Mouse (Mus musculus): ENCODE data around the gene Cldn7. TPM values are rescaled to one million over a fixed set of nuclear protein-coding genes. Genes with fewer than 3 reads are reported as not detected.

Gene Cldn7
- polyA plus RNA-seq, 1 experiment from 2014 or later, result 0.40 TPM

DNA sequence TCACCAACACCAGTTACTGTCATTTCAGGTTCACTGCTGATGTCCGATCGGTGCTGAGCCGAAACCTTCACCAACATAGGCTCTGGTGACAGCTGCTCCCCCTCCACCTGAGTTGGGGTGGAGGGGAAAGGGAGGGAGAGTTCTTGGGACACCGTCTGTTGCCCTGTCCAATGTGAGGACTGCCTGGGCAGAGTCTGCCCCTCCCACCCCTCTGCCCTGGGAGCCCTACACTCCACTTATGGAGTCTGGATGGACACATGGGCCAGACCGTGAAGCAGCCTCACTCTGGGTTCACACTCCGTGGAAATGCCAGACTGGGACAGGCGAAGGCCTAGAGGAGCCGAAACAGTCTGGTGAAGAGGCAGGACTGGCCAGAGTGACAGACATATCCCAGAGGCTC lies 25.4 kb downstream of the Cldn7 start:
- Histone ChIP-seq H3K27me3 (ENCODE audit: control insufficient read depth, insufficient read depth, low read depth, low read length) (no peaks in the 10 kb centered on the region), H3K9me3 (replicated peaks; ENCODE audit: control insufficient read depth, low read length, poor library complexity, severe bottlenecking) (no peaks in the 10 kb centered on the region), H3K9ac (ENCODE audit: low read depth, low read length) (no peak overlapping the region), H3K4me3 (ENCODE audit: low read depth, low read length) (no peak overlapping the region), H3K27ac (ENCODE audit: low read length) (no peak overlapping the region), H3K4me2 (ENCODE audit: low read length) (no peak overlapping the region), H3K4me1 (ENCODE audit: control insufficient read depth, insufficient read depth, low read length) (peaks cover 19% of the 10 kb centered on the region), H3K36me3 (ENCODE audit: control insufficient read depth, insufficient read depth, low read length) (peaks cover 33% of the 10 kb centered on the region)
- ATAC-seq, result no peak
- 87% methylated on average over 8 of the region's 8 CpGs for WGBS

DNA sequence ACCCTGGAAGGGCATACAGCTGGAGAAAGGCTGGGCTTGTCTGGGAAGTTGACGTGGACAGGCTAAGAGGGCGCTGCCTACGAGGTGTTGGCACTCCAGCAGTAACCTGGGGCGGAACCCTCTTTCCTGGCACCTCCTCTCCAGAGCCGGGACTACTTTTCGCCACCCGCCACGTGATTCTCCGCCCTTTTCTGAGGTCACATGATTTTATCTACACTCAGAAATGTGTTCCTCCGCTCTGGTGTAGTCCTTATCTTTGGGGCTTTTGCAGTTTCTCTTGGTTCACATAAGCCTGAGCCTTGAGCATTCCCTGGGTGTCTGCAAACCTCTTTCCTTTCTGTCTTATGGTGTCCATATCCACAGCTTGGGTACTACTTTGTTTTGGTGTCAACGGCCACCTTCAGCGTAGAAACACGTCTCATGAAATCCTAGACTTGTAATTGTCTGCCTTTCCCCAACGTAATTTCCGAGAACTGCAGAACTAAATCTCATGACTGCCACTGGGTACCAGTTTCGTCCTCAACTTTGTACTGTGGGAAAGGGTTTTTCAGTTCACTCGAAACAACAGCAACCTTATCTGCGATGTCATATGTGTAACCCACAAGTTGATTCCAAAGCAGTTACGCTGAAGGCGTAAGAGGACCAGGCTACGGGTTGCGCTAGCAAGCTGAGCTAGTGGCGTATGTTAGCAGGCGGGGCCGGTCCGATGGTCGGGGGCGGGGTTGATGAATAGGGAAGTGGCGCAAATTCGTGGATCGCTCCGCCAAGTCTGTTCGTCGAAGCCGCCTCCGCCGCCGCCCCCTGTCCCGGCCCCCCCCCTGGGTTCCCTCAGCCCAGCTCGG lies 26.5 kb downstream of the Cldn7 start, which contains the start of gene Gabarap:
Gabarap (plus strand) TSS at position 294 of the 842 bp plus-strand sequence.
- H3K4me2 ChIP-seq (ENCODE audit: low read length), result peak within 1 kb of the TSS; percentile 60
- peaks cover 19% of the 10 kb centered on the region for H3K4me1 ChIP-seq (ENCODE audit: control insufficient read depth, insufficient read depth, low read length)
- WGBS, result under 1% methylated on average over 40 of the region's 40 CpGs
- peak; percentile 70 for ATAC-seq
- H3K27me3 ChIP-seq (ENCODE audit: control insufficient read depth, insufficient read depth, low read depth, low read length), result no peaks in the 10 kb centered on the region
- no peaks in the 10 kb centered on the region for H3K9me3 ChIP-seq (replicated peaks; ENCODE audit: control insufficient read depth, low read length, poor library complexity, severe bottlenecking)
- H3K4me3 ChIP-seq (ENCODE audit: low read depth, low read length), result peak within 1 kb of the TSS; percentile 54
- H3K27ac ChIP-seq (ENCODE audit: low read length), result peak within 1 kb of the TSS; percentile 83
- H3K9ac ChIP-seq (ENCODE audit: low read depth, low read length), result peak within 1 kb of the TSS; percentile 72
- peaks cover 29% of the 10 kb centered on the region for H3K36me3 ChIP-seq (ENCODE audit: control insufficient read depth, insufficient read depth, low read length)

DNA sequence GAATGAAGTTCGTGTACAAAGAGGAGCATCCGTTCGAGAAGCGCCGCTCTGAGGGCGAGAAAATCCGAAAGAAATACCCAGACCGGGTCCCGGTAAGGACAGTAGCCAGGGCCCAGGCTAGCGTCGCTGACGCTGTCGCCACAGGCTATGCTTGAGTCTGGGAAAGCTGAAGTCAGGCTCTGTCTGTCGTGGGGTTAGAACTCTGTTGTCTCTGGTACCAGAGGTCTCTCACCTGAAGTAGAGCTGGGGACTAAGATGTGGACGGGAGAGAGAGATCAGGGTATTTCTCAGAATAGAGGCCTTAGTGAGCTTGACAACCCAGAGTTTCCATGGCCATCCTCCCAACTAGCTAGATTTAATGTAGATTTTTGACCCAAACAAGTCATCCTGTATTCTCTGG lies 27.1 kb downstream of the Cldn7 start:
- Histone ChIP-seq H3K27ac (ENCODE audit: low read length) (peak overlapping the region; percentile 83), H3K9ac (ENCODE audit: low read depth, low read length) (peak overlapping the region; percentile 72), H3K27me3 (ENCODE audit: control insufficient read depth, insufficient read depth, low read depth, low read length) (no peaks in the 10 kb centered on the region), H3K4me2 (ENCODE audit: low read length) (peak overlapping the region; percentile 60), H3K36me3 (ENCODE audit: control insufficient read depth, insufficient read depth, low read length) (peaks cover 25% of the 10 kb centered on the region), H3K4me1 (ENCODE audit: control insufficient read depth, insufficient read depth, low read length) (peaks cover 19% of the 10 kb centered on the region), H3K4me3 (ENCODE audit: low read depth, low read length) (peak overlapping the region; percentile 54), H3K9me3 (replicated peaks; ENCODE audit: control insufficient read depth, low read length, poor library complexity, severe bottlenecking) (no peaks in the 10 kb centered on the region)
- ATAC-seq, result 0 out of 2 replicates have a peak, but pooled peaks have one; percentile 5
- 0% methylated on average over 15 of the region's 15 CpGs for WGBS

DNA sequence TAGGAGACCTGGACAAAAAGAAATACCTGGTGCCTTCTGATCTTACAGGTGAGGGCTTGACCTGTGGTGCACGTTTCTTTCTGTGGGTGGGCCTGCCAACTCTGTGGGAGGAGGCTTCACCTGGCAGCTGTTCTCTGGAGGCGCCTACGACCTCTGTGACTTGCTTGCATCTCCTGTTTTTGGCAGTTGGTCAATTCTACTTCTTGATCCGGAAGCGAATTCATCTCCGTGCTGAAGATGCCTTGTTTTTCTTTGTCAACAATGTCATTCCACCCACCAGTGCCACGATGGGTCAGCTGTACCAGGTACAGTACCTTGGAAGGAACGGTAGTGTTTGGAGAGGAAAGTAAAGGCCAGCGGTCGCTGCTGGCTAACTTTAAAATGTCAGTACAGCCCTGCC lies 27.8 kb downstream of the Cldn7 start:
- 87% methylated on average over 10 of the region's 10 CpGs for WGBS

DNA sequence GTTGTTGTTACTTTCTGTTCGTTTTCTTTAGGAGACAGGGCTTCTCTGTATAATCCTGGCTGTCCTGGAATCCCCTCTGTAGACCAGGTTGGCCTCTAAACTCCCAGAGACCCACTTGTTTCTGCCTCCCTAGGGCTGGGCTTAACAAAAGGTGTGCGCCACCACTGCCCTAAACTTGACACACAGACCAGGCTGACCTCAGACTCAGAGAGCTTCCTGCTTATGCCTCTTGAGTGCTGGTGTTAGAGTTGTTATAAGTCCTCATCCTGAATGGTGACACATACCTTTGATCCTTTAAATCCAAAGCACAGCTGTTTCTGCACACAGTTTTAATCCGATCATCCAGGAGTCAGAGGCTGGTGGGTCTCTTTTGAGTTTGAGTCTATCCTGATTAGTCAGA lies 28.4 kb downstream of the Cldn7 start:
- Histone ChIP-seq H3K4me2 (ENCODE audit: low read length) (peak overlapping the region; percentile 60), H3K9me3 (replicated peaks; ENCODE audit: control insufficient read depth, low read length, poor library complexity, severe bottlenecking) (no peaks in the 10 kb centered on the region), H3K27me3 (ENCODE audit: control insufficient read depth, insufficient read depth, low read depth, low read length) (no peaks in the 10 kb centered on the region), H3K27ac (ENCODE audit: low read length) (no peak overlapping the region), H3K4me3 (ENCODE audit: low read depth, low read length) (no peak overlapping the region), H3K9ac (ENCODE audit: low read depth, low read length) (no peak overlapping the region), H3K4me1 (ENCODE audit: control insufficient read depth, insufficient read depth, low read length) (peaks cover 25% of the 10 kb centered on the region), H3K36me3 (ENCODE audit: control insufficient read depth, insufficient read depth, low read length) (peaks cover 19% of the 10 kb centered on the region)
- no peak for ATAC-seq
- 88% methylated on average over 3 of the region's 3 CpGs for WGBS

More for the DNA sequence above, 27.8 kb downstream of the Cldn7 start:
- Histone ChIP-seq H3K4me3 (ENCODE audit: low read depth, low read length) (peak overlapping the region; percentile 54), H3K27me3 (ENCODE audit: control insufficient read depth, insufficient read depth, low read depth, low read length) (no peaks in the 10 kb centered on the region), H3K4me1 (ENCODE audit: control insufficient read depth, insufficient read depth, low read length) (peaks cover 19% of the 10 kb centered on the region), H3K36me3 (ENCODE audit: control insufficient read depth, insufficient read depth, low read length) (peaks cover 19% of the 10 kb centered on the region), H3K9me3 (replicated peaks; ENCODE audit: control insufficient read depth, low read length, poor library complexity, severe bottlenecking) (no peaks in the 10 kb centered on the region), H3K27ac (ENCODE audit: low read length) (no peak overlapping the region), H3K4me2 (ENCODE audit: low read length) (peak overlapping the region; percentile 60), H3K9ac (ENCODE audit: low read depth, low read length) (peak overlapping the region; percentile 72)
- no peak for ATAC-seq

DNA sequence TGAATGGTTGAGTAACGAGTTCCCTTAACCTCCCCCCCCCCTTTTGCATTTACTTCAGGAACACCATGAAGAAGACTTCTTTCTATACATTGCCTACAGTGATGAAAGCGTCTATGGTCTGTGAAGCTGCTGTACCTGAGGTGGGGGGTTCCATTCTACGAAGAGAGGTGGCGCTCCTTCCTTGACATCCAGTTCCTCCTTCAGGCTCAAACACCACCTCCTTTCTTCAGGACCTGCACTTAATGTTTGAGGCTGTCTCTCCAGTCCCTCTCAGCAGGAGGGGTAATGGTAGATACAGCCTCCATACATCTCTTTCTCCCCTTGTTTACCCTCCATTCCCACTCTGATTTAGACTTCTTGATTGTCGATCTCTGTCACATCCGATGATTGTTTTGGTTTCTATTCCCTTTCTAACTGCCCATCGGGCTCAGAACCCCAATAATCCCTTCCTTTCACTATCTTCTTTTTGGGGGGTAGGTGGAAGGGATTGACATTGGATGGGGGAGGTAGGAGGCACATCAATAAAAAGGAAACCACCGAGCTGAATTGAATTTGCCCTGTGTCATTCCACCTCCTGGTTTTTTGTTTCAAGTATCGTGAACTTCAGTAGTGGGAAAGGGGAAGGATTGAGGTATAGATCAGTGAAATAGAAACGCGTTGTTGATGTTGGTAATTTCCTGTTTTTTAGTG lies 30.0 kb downstream of the Cldn7 start:
- Histone ChIP-seq H3K9ac (ENCODE audit: low read depth, low read length) (no peak overlapping the region), H3K36me3 (ENCODE audit: control insufficient read depth, insufficient read depth, low read length) (peaks cover 11% of the 10 kb centered on the region), H3K4me3 (ENCODE audit: low read depth, low read length) (no peak overlapping the region), H3K9me3 (replicated peaks; ENCODE audit: control insufficient read depth, low read length, poor library complexity, severe bottlenecking) (no peaks in the 10 kb centered on the region), H3K27me3 (ENCODE audit: control insufficient read depth, insufficient read depth, low read depth, low read length) (no peaks in the 10 kb centered on the region), H3K4me2 (ENCODE audit: low read length) (no peak overlapping the region), H3K4me1 (ENCODE audit: control insufficient read depth, insufficient read depth, low read length) (peaks cover 26% of the 10 kb centered on the region), H3K27ac (ENCODE audit: low read length) (no peak overlapping the region)
- WGBS, result 86% methylated on average over 11 of the region's 11 CpGs
- ATAC-seq, result no peak

DNA sequence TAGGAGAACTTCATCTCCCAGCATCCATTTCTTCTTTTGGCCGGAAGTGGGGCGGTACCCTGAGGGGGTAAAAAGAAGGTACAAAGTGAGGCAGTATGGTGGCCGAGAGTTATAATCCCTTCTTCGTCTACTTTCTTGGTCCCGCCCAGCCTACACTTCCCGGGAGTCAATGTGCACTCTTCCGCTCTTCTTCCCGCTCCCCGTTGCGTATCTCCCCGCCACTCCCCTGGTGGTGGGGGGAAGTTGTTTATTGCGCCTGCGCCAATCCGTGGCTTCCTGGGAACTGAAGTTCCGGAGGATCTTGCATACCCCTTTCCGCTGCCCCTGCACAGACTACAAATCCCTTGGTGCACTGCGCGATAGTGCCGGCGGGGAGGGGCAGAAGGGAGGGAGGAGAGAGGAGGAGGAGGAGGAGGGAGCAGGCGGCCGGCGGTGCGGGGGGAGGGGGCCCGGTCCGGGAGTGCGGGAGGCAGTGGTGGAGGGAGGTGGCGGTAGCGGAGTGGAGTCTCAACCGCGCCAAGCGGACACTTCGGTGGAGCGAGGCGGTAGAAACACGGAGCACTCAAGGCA lies 30.9 kb downstream of the Cldn7 start, which contains the start of gene Phf23:
Phf23 (plus strand) TSS at position 387 of the 570 bp plus-strand sequence.
- Histone ChIP-seq H3K9me3 (replicated peaks; ENCODE audit: control insufficient read depth, low read length, poor library complexity, severe bottlenecking) (no peaks in the 10 kb centered on the region), H3K4me1 (ENCODE audit: control insufficient read depth, insufficient read depth, low read length) (peaks cover 29% of the 10 kb centered on the region), H3K4me3 (ENCODE audit: low read depth, low read length) (peak within 1 kb of the TSS; percentile 90), H3K9ac (ENCODE audit: low read depth, low read length) (peak within 1 kb of the TSS; percentile 90), H3K27me3 (ENCODE audit: control insufficient read depth, insufficient read depth, low read depth, low read length) (no peaks in the 10 kb centered on the region), H3K4me2 (ENCODE audit: low read length) (peak within 1 kb of the TSS; percentile 81), H3K36me3 (ENCODE audit: control insufficient read depth, insufficient read depth, low read length) (peaks cover 7% of the 10 kb centered on the region), H3K27ac (ENCODE audit: low read length) (peak within 1 kb of the TSS; percentile 90)
- WGBS, result under 1% methylated on average over 34 of the region's 36 CpGs
- peak; percentile 87 for ATAC-seq

DNA sequence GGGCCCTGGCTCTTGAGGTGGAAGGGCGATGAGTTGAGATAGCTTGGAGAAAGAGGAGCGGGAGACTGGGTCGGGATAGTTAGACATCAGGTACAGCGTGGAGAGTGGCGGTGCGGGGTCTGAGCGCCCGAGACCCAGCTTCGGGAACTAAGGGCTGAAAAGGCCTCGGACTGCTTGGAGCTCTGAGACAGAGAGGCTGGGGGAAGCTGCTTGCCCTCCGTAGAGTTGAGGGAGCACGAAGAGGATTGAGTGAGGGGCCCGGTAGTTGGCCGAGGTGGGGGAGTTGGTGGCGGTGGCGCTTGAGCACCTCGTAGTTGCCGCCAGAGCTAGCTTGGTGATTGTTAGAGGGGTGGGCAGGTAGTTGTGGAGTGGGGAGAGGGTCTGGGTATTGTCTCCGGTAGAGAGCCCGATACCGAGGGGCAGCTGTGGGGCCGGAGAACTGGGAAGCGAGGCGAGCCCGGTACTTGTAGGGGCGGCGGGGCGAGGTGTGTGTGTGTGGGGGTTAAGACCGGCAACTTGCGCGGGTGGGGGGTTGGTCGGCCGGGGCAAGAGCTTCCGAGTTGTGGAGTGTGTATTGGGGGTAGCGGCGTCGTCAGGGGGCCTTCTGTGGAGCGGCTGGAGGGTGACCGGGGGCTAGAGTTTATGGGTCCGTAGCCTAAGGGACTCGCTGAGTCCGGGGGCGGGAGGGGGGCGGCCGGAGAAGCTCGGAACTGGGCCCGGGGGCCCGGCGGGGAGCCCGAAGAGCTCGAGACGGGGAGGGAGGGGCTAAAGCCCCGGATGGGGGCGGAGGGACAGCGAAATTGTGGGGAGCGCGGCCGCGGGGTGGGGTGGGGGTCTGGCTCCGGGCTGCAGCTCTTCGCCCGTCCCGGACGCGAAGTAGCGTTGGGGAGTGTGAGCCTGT lies 31.8 kb downstream of the Cldn7 start:
- Histone ChIP-seq H3K36me3 (ENCODE audit: control insufficient read depth, insufficient read depth, low read length) (peaks cover 7% of the 10 kb centered on the region), H3K9me3 (replicated peaks; ENCODE audit: control insufficient read depth, low read length, poor library complexity, severe bottlenecking) (no peaks in the 10 kb centered on the region), H3K4me2 (ENCODE audit: low read length) (peak overlapping the region; percentile 81), H3K27me3 (ENCODE audit: control insufficient read depth, insufficient read depth, low read depth, low read length) (no peaks in the 10 kb centered on the region), H3K27ac (ENCODE audit: low read length) (peak overlapping the region; percentile 90), H3K4me3 (ENCODE audit: low read depth, low read length) (peak overlapping the region; percentile 90), H3K4me1 (ENCODE audit: control insufficient read depth, insufficient read depth, low read length) (peaks cover 29% of the 10 kb centered on the region), H3K9ac (ENCODE audit: low read depth, low read length) (peak overlapping the region; percentile 90)
- no peak; the same call in 1 of the 2 replicates for ATAC-seq
- 1% methylated on average over 55 of the region's 66 CpGs for WGBS

All from midbrain, embryonic 16.5 days (tissue).